24 mouse cellular contexts compared by ENCODE assay signal in the genomic region with DNA sequence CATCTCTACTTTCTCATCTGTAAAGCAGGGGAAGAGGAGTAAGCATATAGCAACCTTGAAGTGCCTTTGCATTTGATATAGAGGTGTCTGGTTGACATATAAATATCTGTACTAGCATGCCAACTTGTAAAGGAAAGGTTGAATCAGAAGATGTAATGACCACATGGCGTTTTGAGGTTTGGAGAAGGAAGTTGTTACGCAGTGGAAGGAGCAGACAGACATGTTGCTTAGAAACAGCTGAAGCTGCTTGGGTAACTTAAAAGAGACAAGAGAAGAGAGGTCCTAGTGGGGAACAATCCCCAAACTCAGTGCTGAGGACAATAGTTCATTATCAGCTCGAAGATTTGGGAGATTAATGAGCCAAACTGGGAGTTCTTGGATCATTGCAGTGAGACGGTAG.
DNase-seq lines count a peak whose midpoint lies in the region; ATAC-seq lines count a peak whose summit lies in the region.
"Had no signal": no experiment of that assay in that cellular context is flagged by ENCODE, and none has a peak within 500 bp of the region (broad histone marks: within the 10 kb centered on the region; RNA-seq: fewer than 3 reads in every experiment).

No protein-coding gene starts in this region.

- no peak overlapping the region for H3K4me3 ChIP-seq in midbrain, embryonic 11.5 days (ENCODE audit: low read depth, low read length)
- H3K4me3 ChIP-seq in midbrain, embryonic 15.5 days, result no peak overlapping the region
- H3K4me3 ChIP-seq: embryonic facial prominence, embryonic 13.5 days; embryonic facial prominence, embryonic 15.5 days; erythroblast, embryonic 14.5 days; forebrain, embryonic 10.5 days; forebrain, embryonic 12.5 days; forebrain, embryonic 15.5 days had no signal

- no peaks in the 10 kb centered on the region for H3K36me3 ChIP-seq in midbrain, embryonic 11.5 days (ENCODE audit: control insufficient read depth, insufficient read depth, low read length)
- H3K36me3 ChIP-seq in midbrain, embryonic 15.5 days (replicated peaks), result no peaks in the 10 kb centered on the region
- H3K36me3 ChIP-seq: embryonic facial prominence, embryonic 13.5 days; embryonic facial prominence, embryonic 15.5 days; forebrain, embryonic 10.5 days; forebrain, embryonic 12.5 days; forebrain, embryonic 15.5 days had no signal

- peak; percentile 21 for DNase-seq in midbrain, embryonic 11.5 days (ENCODE audit: low spot score, missing footprints)
- no peak for DNase-seq in MN1 (ENCODE audit: low spot score)
- no peak for DNase-seq in layer of hippocampus, postnatal 36 days
- DNase-seq: adrenal gland, adult 8-10 months; adrenal gland, postnatal 14 days; adrenal gland, postnatal 36 days; cerebellum, adult 11-12 months; cerebellum, adult 2 months; cerebellum, adult 9-10 months; cerebellum, postnatal 10 days; cerebellum, postnatal 25 days; embryo, embryonic 11 days; forebrain, postnatal 0 days had no signal

- H3K4me2 ChIP-seq in midbrain, embryonic 11.5 days, result no peak overlapping the region
- no peak overlapping the region for H3K4me2 ChIP-seq in midbrain, embryonic 15.5 days
- H3K4me2 ChIP-seq: embryonic facial prominence, embryonic 13.5 days; embryonic facial prominence, embryonic 15.5 days; forebrain, embryonic 12.5 days; forebrain, embryonic 15.5 days had no signal

- H3K27me3 ChIP-seq in midbrain, embryonic 11.5 days (ENCODE audit: control insufficient read depth, insufficient read depth, low read length), result no peaks in the 10 kb centered on the region
- no peaks in the 10 kb centered on the region for H3K27me3 ChIP-seq in midbrain, embryonic 15.5 days (replicated peaks)
- H3K27me3 ChIP-seq: embryonic facial prominence, embryonic 13.5 days; embryonic facial prominence, embryonic 15.5 days; forebrain, embryonic 12.5 days; forebrain, embryonic 15.5 days; Patski had no signal

- no peaks in the 10 kb centered on the region for H3K4me1 ChIP-seq in midbrain, embryonic 11.5 days (ENCODE audit: control insufficient read depth, insufficient read depth, low read length)
- H3K4me1 ChIP-seq in midbrain, embryonic 15.5 days, result no peaks in the 10 kb centered on the region
- H3K4me1 ChIP-seq: forebrain, embryonic 10.5 days; forebrain, embryonic 12.5 days had no signal

- no peak overlapping the region for H3K27ac ChIP-seq in midbrain, embryonic 11.5 days (ENCODE audit: low read depth, low read length)
- no peak overlapping the region for H3K27ac ChIP-seq in midbrain, embryonic 15.5 days
- H3K27ac ChIP-seq: embryonic facial prominence, embryonic 13.5 days; embryonic facial prominence, embryonic 15.5 days; forebrain, embryonic 10.5 days; forebrain, embryonic 12.5 days; forebrain, embryonic 15.5 days had no signal

- no peaks in the 10 kb centered on the region for H3K9me3 ChIP-seq in midbrain, embryonic 11.5 days (ENCODE audit: control insufficient read depth, low read length)
- H3K9me3 ChIP-seq in midbrain, embryonic 15.5 days, result no peaks in the 10 kb centered on the region
- H3K9me3 ChIP-seq: embryonic facial prominence, embryonic 13.5 days; embryonic facial prominence, embryonic 15.5 days; forebrain, embryonic 10.5 days; forebrain, embryonic 12.5 days; forebrain, embryonic 15.5 days had no signal

- WGBS in midbrain, embryonic 11.5 days, result 86% methylated on average over 4 of the region's 4 CpGs
- WGBS in midbrain, embryonic 15.5 days, result 81% methylated on average over 4 of the region's 4 CpGs

- no peak overlapping the region for H3K9ac ChIP-seq in midbrain, embryonic 11.5 days (ENCODE audit: low read length)
- no peak overlapping the region for H3K9ac ChIP-seq in midbrain, embryonic 15.5 days
- H3K9ac ChIP-seq: embryonic facial prominence, embryonic 13.5 days; embryonic facial prominence, embryonic 15.5 days; forebrain, embryonic 12.5 days; forebrain, embryonic 15.5 days; forebrain, postnatal 0 days had no signal

- no peak for ATAC-seq in midbrain, embryonic 11.5 days (ENCODE audit: low FRiP score)
- no peak for ATAC-seq in midbrain, embryonic 15.5 days (replicated peaks)
- ATAC-seq in granulocyte monocyte progenitor cell, adult 5-6 weeks (replicated peaks; ENCODE audit: poor library complexity, severe bottlenecking), result peak; percentile 86
- ATAC-seq in megakaryocyte progenitor cell, adult 5-6 weeks (replicated peaks; ENCODE audit: poor library complexity), result peak; percentile 93
- ATAC-seq: activated CD4-positive, CD25-positive, alpha-beta regulatory T cell, adult 4 months; forebrain, embryonic 15.5 days; forebrain, postnatal 0 days; Patski had no signal

Comparison
In these comparisons a context has a peak if more than half of its experiments do, and no peak if none do; other contexts are left out.
1. ATAC-seq: peak in granulocyte monocyte progenitor cell, adult 5-6 weeks (single experiment) and megakaryocyte progenitor cell, adult 5-6 weeks (single experiment); none in midbrain, embryonic 11.5 days (single experiment) and midbrain, embryonic 15.5 days (single experiment).